Mouse (Mus musculus) olfactory bulb, adult 2 months (tissue): Measurements from ENCODE around the gene Igsf9b.

ENCODE experiments used
- CTCF ChIP-seq: fragments of 200-500 bp; IDR thresholded peaks from 2 replicates; pipeline ENCODE4 v1.5.1; 2012; ENCODE audit warnings: low read depth, mild to moderate bottlenecking, low read length, moderate library complexity; ENCODE audit not compliant: insufficient read depth
- POLR2A ChIP-seq: fragments of 200-500 bp; IDR thresholded peaks from 2 replicates; pipeline ENCODE4 v1.6.1; 2012; ENCODE audit warnings: mild to moderate bottlenecking, low read depth, low read length, moderate library complexity; ENCODE audit not compliant: insufficient read depth

DNA sequence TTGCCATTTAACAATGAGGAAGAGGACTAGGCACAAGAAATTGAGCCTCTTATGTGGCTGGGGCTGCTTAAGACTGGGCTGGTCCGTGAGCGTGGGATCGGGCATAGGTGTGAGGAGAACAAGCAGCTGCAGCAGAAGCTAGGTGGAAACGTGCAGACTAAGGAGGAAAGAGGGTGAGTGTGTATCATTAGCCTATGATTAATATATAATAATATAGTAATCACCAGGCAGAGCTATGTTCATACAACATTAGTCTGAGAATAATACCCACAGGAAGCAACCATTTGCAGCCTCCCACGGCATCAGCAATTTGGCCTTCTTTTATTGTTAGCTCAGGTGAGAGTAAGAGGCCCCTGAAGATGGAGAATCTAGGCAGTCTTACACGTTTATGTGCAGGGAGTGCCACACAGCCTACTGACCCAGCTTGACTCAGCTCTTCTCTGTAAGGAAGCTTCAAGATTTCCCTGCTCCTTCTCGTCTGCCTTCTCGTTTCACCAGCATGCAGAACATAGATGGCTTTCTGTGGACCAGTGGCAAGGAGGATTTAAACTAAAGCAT lies 22.6 kb upstream of the Igsf9b start:
- TF ChIP-seq CTCF (no peak), POLR2A (no peak)
